Mouse (Mus musculus) heart, adult 2 months (tissue): ENCODE data around the gene Ctsz.

Source experiments
- CTCF ChIP-seq: fragments of 200-600 bp; IDR thresholded peaks from 2 replicates; pipeline ENCODE4 v1.8.1; 2022; ENCODE audit warnings: antibody characterized with exemption, mild to moderate bottlenecking, moderate library complexity
- EP300 ChIP-seq: fragments of 200-500 bp; IDR thresholded peaks from 2 replicates; pipeline ENCODE4 v1.6.1; 2011; ENCODE audit warnings: low read depth, low read length, control low read depth; ENCODE audit not compliant: insufficient read depth

GRCm38 (mm10) chr2:174446905-174447304, 8.1 kb upstream of the Ctsz start:
- TF ChIP-seq EP300: no peak
- TF ChIP-seq CTCF: no peak
